Mouse (Mus musculus): ENCODE data around the gene Ankra2. TPM values are rescaled to one million over a fixed set of nuclear protein-coding genes. Genes with fewer than 3 reads are reported as not detected.

Ankra2 gene
- polyA plus RNA-seq, 2 experiments = 31.7 to 39.7 TPM

GRCm38 (mm10) chr13:98306393-98306792 is 43.5 kb downstream of the Ankra2 start:
- DNase-seq (ENCODE audit: low spot score) = no peak
- Histone ChIP-seq H3K36me3 (ENCODE audit: control insufficient read depth, insufficient read depth, low read length) (peaks cover 38% of the 10 kb centered on the region), H3K4me3 (replicated peaks; ENCODE audit: low read length) (no peak overlapping the region), H3K9ac (ENCODE audit: low read depth, low read length, severe bottlenecking) (no peak overlapping the region), H3K27me3 (ENCODE audit: control insufficient read depth, insufficient read depth, low read length) (no peaks in the 10 kb centered on the region), H3K9me3 (ENCODE audit: control insufficient read depth, low read length) (no peaks in the 10 kb centered on the region), H3K4me2 (replicated peaks; ENCODE audit: low read depth, low read length, severe bottlenecking) (no peak overlapping the region), H3K4me1 (ENCODE audit: control insufficient read depth, insufficient read depth, low read length) (no peaks in the 10 kb centered on the region), H3K27ac (replicated peaks; ENCODE audit: low read depth, low read length) (no peak overlapping the region)
- 51% methylated on average over 5 of the region's 5 CpGs for WGBS
- no peak for ATAC-seq (ENCODE audit: low FRiP score, low read depth)
- TF ChIP-seq POLR2A (IDR thresholded peaks at IDR 0.05; ENCODE audit: borderline replicate concordance, extremely low read depth, insufficient read depth, insufficient read length) = no peak

- no peaks in the 10 kb centered on the region for H3K9me3 ChIP-seq (ENCODE audit: control insufficient read depth, low read length)
- no peak overlapping the region for H3K4me2 ChIP-seq (replicated peaks; ENCODE audit: low read depth, low read length, severe bottlenecking)
- H3K4me1 ChIP-seq (ENCODE audit: control insufficient read depth, insufficient read depth, low read length) = no peaks in the 10 kb centered on the region; the same call in 1 of the 2 replicates
- ATAC-seq (ENCODE audit: low FRiP score, low read depth) = no peak
- peaks cover 44% of the 10 kb centered on the region for H3K36me3 ChIP-seq (ENCODE audit: control insufficient read depth, insufficient read depth, low read length)
- H3K4me3 ChIP-seq (replicated peaks; ENCODE audit: low read length) = no peak overlapping the region
- H3K27me3 ChIP-seq (ENCODE audit: control insufficient read depth, insufficient read depth, low read length) = no peaks in the 10 kb centered on the region
- H3K27ac ChIP-seq (replicated peaks; ENCODE audit: low read depth, low read length) = no peak overlapping the region
- TF ChIP-seq POLR2A (IDR thresholded peaks at IDR 0.05; ENCODE audit: borderline replicate concordance, extremely low read depth, insufficient read depth, insufficient read length) = no peak
- DNase-seq (ENCODE audit: low spot score) = no peak
- 46% methylated on average over 14 of the region's 14 CpGs for WGBS
- no peak overlapping the region for H3K9ac ChIP-seq (ENCODE audit: low read depth, low read length, severe bottlenecking)
Measured at GRCm38 (mm10) chr13:98306852-98307475, 44.1 kb downstream of the Ankra2 start.

GRCm38 (mm10) chr13:98308004-98308403 is 45.1 kb downstream of the Ankra2 start:
- ATAC-seq (ENCODE audit: low FRiP score, low read depth) (no peak), DNase-seq (ENCODE audit: low spot score) (no peak)
- Histone ChIP-seq H3K4me1 (ENCODE audit: control insufficient read depth, insufficient read depth, low read length) (no peaks in the 10 kb centered on the region; the same call in 1 of the 2 replicates), H3K27ac (replicated peaks; ENCODE audit: low read depth, low read length) (no peak overlapping the region), H3K9ac (ENCODE audit: low read depth, low read length, severe bottlenecking) (no peak overlapping the region), H3K27me3 (ENCODE audit: control insufficient read depth, insufficient read depth, low read length) (no peaks in the 10 kb centered on the region), H3K4me2 (replicated peaks; ENCODE audit: low read depth, low read length, severe bottlenecking) (no peak overlapping the region), H3K9me3 (ENCODE audit: control insufficient read depth, low read length) (no peaks in the 10 kb centered on the region), H3K36me3 (ENCODE audit: control insufficient read depth, insufficient read depth, low read length) (peaks cover 53% of the 10 kb centered on the region), H3K4me3 (replicated peaks; ENCODE audit: low read length) (no peak overlapping the region)
- TF ChIP-seq POLR2A (IDR thresholded peaks at IDR 0.05; ENCODE audit: borderline replicate concordance, extremely low read depth, insufficient read depth, insufficient read length) = no peak
- 83% methylated on average over 5 of the region's 5 CpGs for WGBS

- no peak overlapping the region for H3K9ac ChIP-seq (ENCODE audit: low read depth, low read length, severe bottlenecking)
- no peaks in the 10 kb centered on the region for H3K9me3 ChIP-seq (ENCODE audit: control insufficient read depth, low read length)
- H3K36me3 ChIP-seq (ENCODE audit: control insufficient read depth, insufficient read depth, low read length) = peaks cover 60% of the 10 kb centered on the region
- H3K4me2 ChIP-seq (replicated peaks; ENCODE audit: low read depth, low read length, severe bottlenecking) = no peak overlapping the region
- no peaks in the 10 kb centered on the region; the same call in 1 of the 2 replicates for H3K4me1 ChIP-seq (ENCODE audit: control insufficient read depth, insufficient read depth, low read length)
- no peak for TF ChIP-seq POLR2A (IDR thresholded peaks at IDR 0.05; ENCODE audit: borderline replicate concordance, extremely low read depth, insufficient read depth, insufficient read length)
- H3K4me3 ChIP-seq (replicated peaks; ENCODE audit: low read length) = no peak overlapping the region
- no peaks in the 10 kb centered on the region for H3K27me3 ChIP-seq (ENCODE audit: control insufficient read depth, insufficient read depth, low read length)
- 35% methylated on average over 4 of the region's 4 CpGs for WGBS
- H3K27ac ChIP-seq (replicated peaks; ENCODE audit: low read depth, low read length) = no peak overlapping the region
- ATAC-seq (ENCODE audit: low FRiP score, low read depth) = no peak
- no peak for DNase-seq (ENCODE audit: low spot score)
Measured at GRCm38 (mm10) chr13:98308724-98309123, 45.9 kb downstream of the Ankra2 start.

- no peak overlapping the region for H3K9ac ChIP-seq (ENCODE audit: low read depth, low read length, severe bottlenecking)
- 87% methylated on average over 5 of the region's 5 CpGs for WGBS
- peaks cover 69% of the 10 kb centered on the region for H3K36me3 ChIP-seq (ENCODE audit: control insufficient read depth, insufficient read depth, low read length)
- no peak for TF ChIP-seq POLR2A (IDR thresholded peaks at IDR 0.05; ENCODE audit: borderline replicate concordance, extremely low read depth, insufficient read depth, insufficient read length)
- peaks cover 11% of the 10 kb centered on the region for H3K4me1 ChIP-seq (ENCODE audit: control insufficient read depth, insufficient read depth, low read length)
- no peaks in the 10 kb centered on the region for H3K27me3 ChIP-seq (ENCODE audit: control insufficient read depth, insufficient read depth, low read length)
- no peak overlapping the region for H3K4me3 ChIP-seq (replicated peaks; ENCODE audit: low read length)
- H3K27ac ChIP-seq (replicated peaks; ENCODE audit: low read depth, low read length) = no peak overlapping the region
- DNase-seq (ENCODE audit: low spot score) (no peak), ATAC-seq (ENCODE audit: low FRiP score, low read depth) (no peak)
- H3K9me3 ChIP-seq (ENCODE audit: control insufficient read depth, low read length) = no peaks in the 10 kb centered on the region
- H3K4me2 ChIP-seq (replicated peaks; ENCODE audit: low read depth, low read length, severe bottlenecking) = no peak overlapping the region
Measured at GRCm38 (mm10) chr13:98311597-98311996, 48.7 kb downstream of the Ankra2 start.
